ENCODE assay signal across 23 mouse cellular contexts in genomic region chr2:118465894-118466293, GRCm38 (mm10).
"Had no signal": no experiment of that assay in that cellular context is flagged by ENCODE, and none has a peak within 500 bp of the region (broad histone marks: within the 10 kb centered on the region; RNA-seq: fewer than 3 reads in every experiment).

No protein-coding gene starts in this region.

- H3K4me3 ChIP-seq: kidney, embryonic 15.5 days; limb, embryonic 10.5 days; limb, embryonic 13.5 days; liver, embryonic 12.5 days; liver, embryonic 15.5 days; lung, embryonic 15.5 days; megakaryocyte, embryonic 14.5 days; midbrain, embryonic 10.5 days; neural tube, embryonic 12.5 days; neural tube, embryonic 15.5 days had no signal

- H3K27ac ChIP-seq: kidney, embryonic 15.5 days; limb, embryonic 10.5 days; limb, embryonic 13.5 days; liver, embryonic 12.5 days; liver, embryonic 15.5 days; lung, embryonic 15.5 days; midbrain, embryonic 10.5 days; neural tube, embryonic 12.5 days; neural tube, embryonic 15.5 days; stomach, postnatal 0 days had no signal

- DNase-seq: kidney, adult 8-10 months; kidney, postnatal 10 days; kidney, postnatal 36 days; liver; lung, adult 18-20 months; lung, postnatal 10 days; lung, postnatal 36 days; midbrain, embryonic 14.5 days; right cerebral cortex, adult 18-20 months; right cerebral cortex, postnatal 14 days; right cerebral cortex, postnatal 4 days; thymus, adult 2 months had no signal
